Mouse (Mus musculus) kidney, postnatal 0 days (tissue): ENCODE data around the gene Pde1c. TPM values are rescaled to one million over a fixed set of nuclear protein-coding genes. Genes with fewer than 3 reads are reported as not detected.

Experiments used
- ATAC-seq: fragments of 200-750 bp; cut with Nextera tagmentation; replicated peaks from 2 replicates; pipeline ENCODE4 v1.8.0; 2017; ENCODE audit warnings: low read depth, moderate number of reproducible peaks, moderate TSS enrichment, moderate library complexity; ENCODE audit not compliant: low FRiP score
- DNase-seq: peaks from one replicate; pipeline ENCODE4 v3.0.0-alpha.2; 2016; ENCODE audit warnings: low spot score
- H3K27ac ChIP-seq: fragments of 300-500 bp; sonication (generic); 2 replicates; pipeline ENCODE4 v1.5.1; 2014; ENCODE audit warnings: mild to moderate bottlenecking
- H3K27me3 ChIP-seq: fragments of 300-500 bp; sonication (generic); 2 replicates; pipeline ENCODE4 v1.6.1; 2014; ENCODE audit warnings: low read length, mixed read lengths; ENCODE audit not compliant: insufficient read depth
- H3K36me3 ChIP-seq: fragments of 300-500 bp; sonication (generic); 2 replicates; pipeline ENCODE4 v1.6.1; 2014; ENCODE audit warnings: low read length, mixed read lengths; ENCODE audit not compliant: insufficient read depth
- H3K4me1 ChIP-seq: fragments of 300-500 bp; sonication (generic); replicated peaks from 2 replicates; pipeline ENCODE4 v1.6.1; 2014; ENCODE audit warnings: antibody characterized with exemption, low read length, mixed read lengths; ENCODE audit not compliant: insufficient read depth
- H3K4me2 ChIP-seq: fragments of 300-500 bp; sonication (generic); 2 replicates; pipeline ENCODE4 v1.6.1; 2014; ENCODE audit warnings: mild to moderate bottlenecking, low read length, moderate library complexity, mixed read lengths
- H3K4me3 ChIP-seq: fragments of 300-500 bp; sonication (generic); replicated peaks from 2 replicates; pipeline ENCODE4 v1.5.1; 2014; ENCODE audit warnings: low read depth, low read length
- H3K9ac ChIP-seq: fragments of 300-500 bp; sonication (generic); 2 replicates; pipeline ENCODE4 v1.6.1; 2014; ENCODE audit warnings: low read depth, low read length
- H3K9me3 ChIP-seq: fragments of 300-500 bp; sonication (generic); replicated peaks from 2 replicates; pipeline ENCODE4 v1.6.1; 2016; ENCODE audit warnings: low read length, inconsistent platforms, mixed read lengths
- CTCF ChIP-seq: IDR thresholded peaks from 2 replicates; pipeline ENCODE4 v1.5.1; 2016; ENCODE audit warnings: antibody characterized with exemption, low read depth, mild to moderate bottlenecking, moderate library complexity
- WGBS: fragments of 180-500 bp; shearing (Covaris S2); extraction: QIAGEN DNeasy Blood & Tissue Kit; methylation state at CpG from one replicate; pipeline ENCODE4 v1.1.7; 2014; 5-methylcytosine and 5-hydroxymethylcytosine counted together
- microRNA-seq: library from miRNA; unstranded; fragments of <30 nt; microRNA quantifications from one replicate; pipeline ENCODE4, GENCODE M21; 2016
- polyA plus RNA-seq: library from polyadenylated mRNA; unstranded; fragments of >200 nt; fragmentation: Nextera tagmentation; extraction: Ambion mirVana; gene quantifications from 2 replicates; pipeline ENCODE4 v1.2.1, GENCODE M21; 2015

Pde1c gene
- polyA plus RNA-seq, 1 experiment from 2014 or later, result 0.99 TPM

GRCm38 (mm10) chr6:56027318-56027717 is 541.6 kb downstream of the Pde1c start:
- Histone ChIP-seq H3K36me3 (no peaks in the 10 kb centered on the region), H3K9ac (no peak overlapping the region), H3K4me1 (no peaks in the 10 kb centered on the region), H3K27me3 (no peaks in the 10 kb centered on the region), H3K9me3 (no peaks in the 10 kb centered on the region), H3K4me2 (no peak overlapping the region), H3K27ac (no peak overlapping the region), H3K4me3 (no peak overlapping the region)
- no peak for TF ChIP-seq CTCF
- DNase-seq (no peak), ATAC-seq (no peak)
- 69% methylated on average over 6 of the region's 6 CpGs for WGBS

GRCm38 (mm10) chr6:56025533-56025932 is 543.4 kb downstream of the Pde1c start:
- Histone ChIP-seq H3K27me3 (no peaks in the 10 kb centered on the region), H3K4me2 (no peak overlapping the region), H3K27ac (no peak overlapping the region), H3K4me3 (no peak overlapping the region), H3K36me3 (no peaks in the 10 kb centered on the region), H3K4me1 (no peaks in the 10 kb centered on the region), H3K9ac (no peak overlapping the region), H3K9me3 (no peaks in the 10 kb centered on the region)
- ATAC-seq (no peak), DNase-seq (no peak)
- TF ChIP-seq CTCF, result peak; percentile 53
- WGBS, result 58% methylated on average over 2 of the region's 2 CpGs

Small RNA genes within 50 kb of the gene (microRNA-seq; reads per million reads assigned to microRNA genes)
- gene Gm44413, result not detected

Other genes starting within 250 kb of the Pde1c start
- gene Lsm5, start 135.6 kb upstream of the Pde1c start, polyA plus RNA-seq, result 147 and 170 TPM in 2 replicates
- gene Avl9, start 145.8 kb upstream of the Pde1c start, polyA plus RNA-seq, result 9.1 and 10.0 TPM in 2 replicates
- gene Kbtbd2, start 228.7 kb upstream of the Pde1c start, polyA plus RNA-seq, result 16.0 TPM in 2 replicates